Mouse (Mus musculus) kidney, adult 2 months (tissue): Measurements from ENCODE around the gene Capn1. TPM values are rescaled to one million over a fixed set of nuclear protein-coding genes. Genes with fewer than 3 reads are reported as not detected.
A peak's percentile ranks its signal among the peaks of the same experiment; 100 is the strongest.

Experiments
- DNase-seq: peaks from one replicate; pipeline ENCODE4 v3.0.0; 2021
- H3K27ac ChIP-seq: fragments of 200-500 bp; 2 replicates; pipeline ENCODE4 v1.5.1; 2012; ENCODE audit warnings: low read depth, low read length, control low read depth, inconsistent platforms; ENCODE audit not compliant: insufficient read depth
- H3K27me3 ChIP-seq: fragments of 200-500 bp; replicated peaks from 2 replicates; pipeline ENCODE4 v1.6.1; 2012; ENCODE audit warnings: mild to moderate bottlenecking, moderate library complexity, low read length, inconsistent platforms; ENCODE audit not compliant: control insufficient read depth, insufficient read depth
- H3K36me3 ChIP-seq: fragments of 200-500 bp; 2 replicates; pipeline ENCODE4 v1.6.1; 2012; ENCODE audit warnings: mild to moderate bottlenecking, moderate library complexity, low read length, inconsistent platforms; ENCODE audit not compliant: control insufficient read depth, insufficient read depth
- H3K4me1 ChIP-seq: fragments of 200-500 bp; 2 replicates; pipeline ENCODE4 v1.6.1; 2011; ENCODE audit warnings: low read length; ENCODE audit not compliant: control insufficient read depth, insufficient read depth
- H3K4me3 ChIP-seq: fragments of 200-500 bp; 2 replicates; pipeline ENCODE4 v1.5.1; 2011; ENCODE audit warnings: mild to moderate bottlenecking, low read depth, low read length, control low read depth; ENCODE audit not compliant: insufficient read depth
- CTCF ChIP-seq: fragments of 200-500 bp; conservative IDR thresholded peaks from 2 replicates; pipeline ENCODE4 v1.5.1; 2011; ENCODE audit warnings: low read depth, mild to moderate bottlenecking, control low read depth, low read length, moderate library complexity, mixed read lengths; ENCODE audit not compliant: insufficient read depth, insufficient read length
- POLR2A ChIP-seq: fragments of 200-500 bp; IDR thresholded peaks from one replicate; pipeline ENCODE4 v1.6.1; 2011; ENCODE audit warnings: low read depth, low read length, control low read depth
- WGBS: fragments of 180-500 bp; shearing (Covaris S2); methylation state at CpG from one replicate; pipeline ENCODE4 v1.1.7; 2018; 5-methylcytosine and 5-hydroxymethylcytosine counted together
- polyA plus RNA-seq: library from polyadenylated mRNA; depleted of rRNA; stranded (reverse); fragments of >200 nt; gene quantifications from 2 replicates; pipeline ENCODE4 v1.2.3, GENCODE M21; 2012

Gene Capn1
- polyA plus RNA-seq, 1 experiment = 38.0 TPM

GRCm38 (mm10) chr19:5954031-5954710, 61.5 kb downstream of the Capn1 start:
- DNase-seq = peak; percentile 56
- H3K4me1 ChIP-seq = peaks cover 5% of the 10 kb centered on the region; the same call in 1 of the 2 replicates
- H3K27ac ChIP-seq = peak overlapping the region; percentile 27
- H3K27me3 ChIP-seq = no peaks in the 10 kb centered on the region
- H3K4me3 ChIP-seq = no peak overlapping the region
- TF ChIP-seq CTCF = no peak
- no peak for TF ChIP-seq POLR2A
- WGBS = 76% methylated on average over 22 of the region's 22 CpGs
- H3K36me3 ChIP-seq = no peaks in the 10 kb centered on the region

GRCm38 (mm10) chr19:5953201-5953770, 62.4 kb downstream of the Capn1 start:
- Histone ChIP-seq H3K36me3 (no peaks in the 10 kb centered on the region), H3K4me3 (no peak overlapping the region), H3K27ac (no peak overlapping the region), H3K4me1 (peaks cover 5% of the 10 kb centered on the region; the same call in 1 of the 2 replicates), H3K27me3 (no peaks in the 10 kb centered on the region)
- no peak for TF ChIP-seq POLR2A
- DNase-seq = peak; percentile 38
- WGBS = 84% methylated on average over 19 of the region's 19 CpGs

GRCm38 (mm10) chr19:5952071-5952691, 63.5 kb downstream of the Capn1 start:
- no peaks in the 10 kb centered on the region for H3K27me3 ChIP-seq
- TF ChIP-seq CTCF = no peak
- no peak for TF ChIP-seq POLR2A
- peaks cover 5% of the 10 kb centered on the region; the same call in 1 of the 2 replicates for H3K4me1 ChIP-seq
- 48% methylated on average over 13 of the region's 13 CpGs for WGBS
- H3K36me3 ChIP-seq = no peaks in the 10 kb centered on the region
- peak; percentile 92 for DNase-seq
- peak overlapping the region; percentile 20 for H3K4me3 ChIP-seq
- H3K27ac ChIP-seq = peak overlapping the region; percentile 82

- TF ChIP-seq POLR2A (no peak), CTCF (no peak)
- Histone ChIP-seq H3K4me1 (peaks cover 5% of the 10 kb centered on the region; the same call in 1 of the 2 replicates), H3K27me3 (no peaks in the 10 kb centered on the region), H3K36me3 (no peaks in the 10 kb centered on the region), H3K27ac (peak overlapping the region; percentile 82), H3K4me3 (peak overlapping the region; percentile 20)
- 69% methylated on average over 16 of the region's 16 CpGs for WGBS
- no peak for DNase-seq
These were observed 64.1 kb downstream of the Capn1 start for GRCm38 (mm10) chr19:5951631-5952030.

- Histone ChIP-seq H3K36me3 (no peaks in the 10 kb centered on the region), H3K4me1 (peaks cover 8% of the 10 kb centered on the region; the same call in 1 of the 2 replicates), H3K4me3 (peak overlapping the region; percentile 15; the same call in 1 of the 2 replicates), H3K27ac (peak overlapping the region; percentile 31; the same call in 1 of the 2 replicates), H3K27me3 (no peaks in the 10 kb centered on the region)
- 81% methylated on average over 11 of the region's 11 CpGs for WGBS
- peak; percentile 63 for DNase-seq
- TF ChIP-seq CTCF = no peak
- no peak for TF ChIP-seq POLR2A
These were observed 65.5 kb downstream of the Capn1 start for GRCm38 (mm10) chr19:5950218-5950617.

GRCm38 (mm10) chr19:5945891-5946290, 69.8 kb downstream of the Capn1 start:
- 56% methylated on average over 8 of the region's 8 CpGs for WGBS
- no peaks in the 10 kb centered on the region for H3K27me3 ChIP-seq
- no peak overlapping the region for H3K4me3 ChIP-seq
- H3K27ac ChIP-seq = peak overlapping the region; percentile 58
- H3K4me1 ChIP-seq = peaks cover 13% of the 10 kb centered on the region
- TF ChIP-seq CTCF = no peak
- TF ChIP-seq POLR2A = no peak
- no peaks in the 10 kb centered on the region for H3K36me3 ChIP-seq
- peak; percentile 38 for DNase-seq

GRCm38 (mm10) chr19:5945027-5945426, 70.7 kb downstream of the Capn1 start:
- no peak overlapping the region for H3K4me3 ChIP-seq
- no peaks in the 10 kb centered on the region for H3K36me3 ChIP-seq
- DNase-seq = peak; percentile 51
- TF ChIP-seq POLR2A (no peak), CTCF (no peak)
- peak overlapping the region; percentile 58 for H3K27ac ChIP-seq
- WGBS = 63% methylated on average over 7 of the region's 7 CpGs
- H3K4me1 ChIP-seq = peaks cover 19% of the 10 kb centered on the region
- H3K27me3 ChIP-seq = no peaks in the 10 kb centered on the region
